Mouse (Mus musculus) liver, embryonic 14.5 days (tissue): ENCODE results near the gene Lpp.

Experiments used
- CTCF ChIP-seq: IDR thresholded peaks from 2 replicates; pipeline ENCODE4 v1.5.1; 2016; ENCODE audit warnings: antibody characterized with exemption, low read depth, control low read depth
- EP300 ChIP-seq: IDR thresholded peaks from 2 replicates; pipeline ENCODE4 v1.6.1; 2016; ENCODE audit warnings: antibody characterized with exemption, low read depth

- TF ChIP-seq CTCF (no peak), EP300 (no peak)
These were observed 372.7 kb downstream of the Lpp start for GRCm38 (mm10) chr16:24766051-24766450.
